Mouse (Mus musculus): Measurements from ENCODE around the gene Gm44511. TPM values are rescaled to one million over a fixed set of nuclear protein-coding genes. Genes with fewer than 3 reads are reported as not detected.
A peak's percentile ranks its signal among the peaks of the same experiment; 100 is the strongest.
"Not testable (repeated sequence)": the region's sequence is repeated elsewhere in the genome, so short reads cannot be mapped to it uniquely, and the experiment has no call there.

Gm44511 gene
- polyA plus RNA-seq, 2 experiments from 2014 or later: not detected

DNA sequence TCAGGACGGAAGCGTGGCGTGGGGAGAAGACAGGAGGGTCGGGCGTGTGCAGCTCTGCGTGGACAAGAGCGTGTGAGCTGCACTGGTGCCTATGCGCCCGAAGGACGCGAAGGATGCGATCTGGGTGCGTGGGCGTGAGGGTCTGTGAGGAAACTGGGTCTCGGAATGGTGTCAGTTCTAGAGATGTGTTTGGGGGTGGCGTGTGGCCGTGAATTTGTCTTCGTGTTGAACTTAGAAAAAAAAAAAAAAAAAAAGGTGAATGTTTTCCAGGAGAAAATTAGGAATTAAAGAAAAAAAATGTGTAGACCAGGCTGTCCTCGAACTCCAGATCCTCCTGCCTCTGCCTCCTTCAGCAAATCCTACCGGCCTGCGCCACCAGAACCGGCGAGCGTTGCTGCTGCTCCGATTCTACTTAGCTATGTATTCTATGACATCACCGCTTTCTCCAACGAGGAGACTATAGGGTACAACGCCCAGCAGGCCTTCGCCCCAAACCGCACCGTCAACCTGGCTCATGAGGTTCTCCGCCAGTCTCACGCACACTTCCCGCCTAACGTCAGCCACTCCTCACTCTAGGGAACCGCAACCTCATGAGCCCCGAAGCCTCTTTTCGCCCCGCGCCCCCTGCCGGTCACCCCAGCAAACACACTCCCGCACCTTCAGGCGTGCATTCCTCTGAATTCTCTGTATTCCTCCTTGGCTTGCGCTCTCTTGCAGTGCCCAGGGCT is 65.5 kb downstream of the Gm44511 start:
- ATAC-seq: peak; percentile 53

DNA sequence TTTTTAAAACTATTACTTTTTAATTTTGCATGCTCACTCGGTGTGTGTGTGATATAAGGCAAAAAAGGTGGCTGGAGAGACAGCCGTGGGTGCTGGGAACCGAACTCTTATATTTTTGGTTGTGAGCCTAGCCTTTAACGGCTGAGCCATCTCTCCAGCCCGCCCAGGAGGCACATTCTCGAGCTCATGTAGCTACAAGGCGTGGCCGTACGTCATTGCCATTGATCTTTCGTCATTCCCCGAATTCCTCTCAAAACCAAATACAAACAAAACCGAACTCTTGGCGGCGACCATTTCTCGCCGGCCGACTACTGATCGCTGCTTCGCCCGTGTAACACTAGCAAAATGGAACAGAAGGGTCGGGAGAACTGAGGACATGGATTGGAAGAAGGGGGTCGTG is 66.1 kb downstream of the Gm44511 start:
- peak; percentile 40 for ATAC-seq

DNA sequence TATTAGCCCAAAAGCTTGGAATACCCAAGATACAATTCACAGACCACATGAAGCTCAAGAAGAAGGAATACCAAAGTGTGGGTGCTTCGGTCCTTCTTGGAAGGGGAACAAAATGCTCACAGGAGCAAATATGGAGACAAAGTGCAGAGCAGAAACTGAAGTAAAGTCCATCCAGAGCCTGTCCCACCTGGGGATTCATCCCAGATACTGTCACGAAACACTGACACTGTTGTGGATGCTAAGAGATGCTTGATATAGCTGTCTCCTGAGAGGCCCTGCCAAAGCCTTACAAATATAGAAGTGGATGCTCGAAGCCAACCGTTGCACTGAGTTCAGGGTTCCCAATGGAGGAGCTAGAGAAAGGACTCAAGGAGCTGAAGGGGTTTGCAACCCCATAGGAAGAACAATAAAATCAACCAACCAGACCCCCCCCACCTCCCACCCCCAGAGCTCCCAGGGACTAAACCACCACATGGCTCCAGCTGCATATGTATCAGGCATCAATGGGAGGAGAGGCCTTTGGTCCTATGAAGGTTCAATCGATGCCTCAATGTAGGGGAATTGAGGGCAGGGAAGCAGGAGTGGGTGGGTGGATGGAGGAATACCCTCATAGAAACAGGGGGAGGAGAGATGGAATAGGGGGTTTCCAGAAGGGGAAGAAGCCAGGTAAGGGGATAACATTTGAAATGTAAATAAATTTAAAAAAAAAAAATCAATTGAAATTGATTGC is 66.7 kb downstream of the Gm44511 start:
- ATAC-seq: no peak

DNA sequence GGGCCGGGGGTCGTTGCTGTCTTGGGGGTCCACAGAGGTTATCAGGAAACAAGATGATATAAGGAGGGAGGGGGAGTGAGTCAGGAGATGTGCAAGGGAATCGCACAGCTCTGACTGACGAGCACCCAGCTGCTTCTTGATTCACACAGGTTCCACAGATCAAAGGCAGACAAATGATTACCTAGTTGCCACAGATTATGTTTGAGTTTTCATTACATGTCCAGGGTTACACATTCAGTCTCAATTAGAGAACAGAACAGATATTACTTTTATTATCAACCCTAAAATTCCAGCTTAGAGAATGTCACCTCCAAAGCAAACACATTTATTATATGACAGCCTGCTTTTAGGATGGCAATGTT is 70.7 kb downstream of the Gm44511 start:
- not testable (repeated sequence) for ATAC-seq

DNA sequence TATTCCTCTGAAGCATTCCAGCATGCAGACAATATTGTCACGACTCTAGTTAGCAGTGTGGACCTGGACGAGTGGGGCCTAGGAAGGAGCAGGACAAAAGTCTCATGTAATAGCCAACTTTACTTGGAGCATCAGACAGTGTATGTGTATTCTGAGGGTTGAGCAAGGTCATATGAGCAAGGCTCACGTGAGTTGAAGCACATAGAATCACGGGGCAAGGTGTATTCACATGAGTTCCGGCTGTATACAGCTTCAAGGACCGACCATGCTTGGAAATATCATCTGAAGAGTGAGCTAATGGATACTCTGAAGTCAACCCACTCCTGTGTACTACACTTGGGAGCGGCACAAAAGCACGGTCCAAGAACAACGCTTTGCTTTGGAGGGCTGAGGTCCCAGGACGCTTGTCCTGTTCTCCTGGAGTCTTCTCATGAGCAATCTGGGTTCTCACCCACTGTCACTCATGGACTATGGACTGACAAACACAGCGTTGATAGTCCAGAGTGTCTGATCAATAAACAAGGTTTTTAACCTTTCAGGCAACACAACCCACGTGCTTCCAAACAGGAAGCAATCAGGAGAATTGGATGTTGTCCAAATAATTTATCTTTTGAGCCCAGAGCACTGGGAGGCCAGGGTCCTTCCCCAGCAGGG is 71.2 kb downstream of the Gm44511 start:
- ATAC-seq: not testable (repeated sequence)

DNA sequence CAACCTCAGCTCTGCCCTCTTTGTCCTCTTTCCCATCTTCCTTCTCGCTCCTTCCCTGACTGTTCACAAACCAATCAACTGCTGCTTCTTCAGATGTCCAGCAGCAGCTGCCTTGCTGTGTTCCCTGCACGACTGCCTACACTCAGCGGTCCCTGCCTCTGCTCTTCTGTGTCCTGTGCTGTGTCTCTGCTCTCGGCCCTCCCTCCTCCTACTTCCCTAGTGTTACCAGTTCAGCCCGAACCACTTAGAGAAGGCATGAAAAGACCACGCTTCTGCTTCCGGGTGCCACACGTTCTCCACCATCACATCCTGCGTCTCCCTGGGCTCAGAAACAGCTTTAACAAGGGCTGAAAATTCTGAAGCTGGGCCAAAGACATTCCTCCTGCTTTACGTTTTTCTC is 71.8 kb downstream of the Gm44511 start:
- not testable (repeated sequence) for ATAC-seq

DNA sequence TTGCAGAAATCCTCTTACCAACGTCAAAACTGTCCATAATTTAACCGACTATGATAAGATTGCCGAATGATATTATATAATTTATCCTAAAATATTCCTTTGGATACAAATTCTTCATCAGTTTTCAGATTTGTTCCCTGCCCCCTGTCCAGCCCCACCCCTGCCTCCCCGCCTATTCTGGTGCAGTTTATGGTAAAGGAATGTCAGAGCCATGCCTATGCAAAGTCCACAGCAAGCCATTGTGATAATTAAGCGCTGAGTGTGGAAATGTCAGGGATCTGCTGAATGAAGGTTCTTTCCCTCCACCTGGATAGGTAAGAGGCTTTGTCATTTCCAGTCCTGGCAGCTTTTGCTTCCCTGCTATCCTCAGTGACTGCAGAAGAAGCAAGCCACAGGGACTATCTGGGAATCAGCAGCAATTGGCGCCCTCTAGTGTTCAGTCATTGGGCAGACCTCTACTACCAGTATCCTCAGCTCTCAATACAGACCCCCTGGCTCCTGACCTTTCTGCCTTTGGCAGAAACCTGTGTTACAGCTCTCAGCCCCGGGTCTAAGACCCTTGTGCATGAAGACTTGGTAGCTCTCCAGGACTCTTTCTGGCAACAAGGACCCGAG is 72.4 kb downstream of the Gm44511 start:
- peak; percentile 57 for ATAC-seq

DNA sequence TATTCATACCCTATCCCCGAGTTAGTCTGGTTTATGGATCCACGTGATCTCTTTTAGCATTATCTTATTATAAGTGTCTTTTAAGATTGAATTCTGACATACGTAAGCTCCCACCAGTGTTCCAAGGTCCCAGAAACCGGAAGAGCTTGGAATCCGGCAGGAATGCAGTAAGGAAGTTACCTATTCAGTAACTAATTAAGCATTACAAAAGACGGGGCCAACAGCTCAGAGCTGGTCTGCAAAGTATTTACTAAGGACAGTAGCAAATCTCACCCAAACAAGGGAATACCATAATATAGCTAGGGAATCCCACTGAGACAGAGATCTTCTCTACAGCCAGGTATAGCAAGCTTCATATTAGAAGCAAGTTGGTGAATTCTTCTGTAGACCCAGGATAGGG is 79.1 kb downstream of the Gm44511 start:
- ATAC-seq: not testable (repeated sequence)

DNA sequence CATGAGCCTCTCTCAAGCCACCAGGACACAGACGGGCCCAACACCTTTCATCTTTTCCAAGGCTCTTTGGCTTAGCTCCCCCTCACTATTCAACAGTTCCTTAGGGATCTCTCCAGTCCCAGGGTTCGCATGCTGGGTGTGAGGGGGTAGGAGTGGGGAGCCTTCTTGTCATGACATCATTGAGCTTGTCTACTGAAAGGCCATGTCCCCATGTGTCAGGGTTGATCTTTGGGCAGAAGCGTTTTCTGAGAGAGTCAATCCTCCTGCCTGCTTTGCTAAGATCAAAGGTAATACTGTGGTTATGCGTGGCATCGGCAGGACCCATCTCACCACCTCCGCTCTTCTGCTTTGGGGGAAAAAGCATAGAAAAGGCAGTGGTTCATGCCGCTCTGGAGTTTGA is 88.7 kb downstream of the Gm44511 start:
- ATAC-seq: no peak

DNA sequence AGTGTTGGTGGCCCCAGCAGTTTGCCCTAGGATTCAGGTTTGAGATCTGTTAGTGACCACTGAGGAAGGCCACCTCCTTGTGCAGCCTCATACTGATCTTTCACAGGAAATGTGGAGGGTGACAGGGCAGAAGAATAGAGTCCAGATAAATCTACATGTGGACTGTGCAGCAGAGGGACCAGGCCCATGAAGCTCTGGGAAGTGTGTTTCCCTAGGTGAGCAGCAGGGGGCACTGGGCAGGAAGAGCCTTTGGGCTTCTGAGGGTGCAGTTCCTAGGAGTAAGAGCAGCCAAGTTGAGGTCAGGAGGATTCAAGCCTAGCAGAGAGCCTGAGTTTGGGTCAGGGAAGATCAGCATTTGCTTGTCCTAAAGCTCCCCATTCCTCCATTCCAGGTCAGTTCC is 90.0 kb downstream of the Gm44511 start:
- ATAC-seq: no peak

DNA sequence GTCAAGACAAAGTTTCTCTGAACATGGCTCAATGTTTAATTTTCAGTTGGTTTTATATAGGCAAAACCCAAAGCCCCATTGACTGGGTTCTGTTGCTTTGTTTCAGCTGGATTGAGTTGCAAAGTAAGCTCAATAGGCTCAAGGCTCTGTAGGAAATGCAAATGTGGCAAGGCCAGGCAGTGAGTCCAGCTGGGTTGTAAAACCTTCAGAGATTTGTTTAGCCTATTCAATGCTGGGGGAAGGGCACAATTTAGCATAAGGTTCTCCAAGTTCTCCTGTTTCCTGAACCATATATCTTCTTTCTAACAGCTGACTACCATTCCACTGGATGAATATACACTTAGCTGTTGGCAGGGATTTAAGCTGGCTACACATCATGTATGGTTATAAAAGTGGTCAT is 91.2 kb downstream of the Gm44511 start:
- no peak for ATAC-seq

DNA sequence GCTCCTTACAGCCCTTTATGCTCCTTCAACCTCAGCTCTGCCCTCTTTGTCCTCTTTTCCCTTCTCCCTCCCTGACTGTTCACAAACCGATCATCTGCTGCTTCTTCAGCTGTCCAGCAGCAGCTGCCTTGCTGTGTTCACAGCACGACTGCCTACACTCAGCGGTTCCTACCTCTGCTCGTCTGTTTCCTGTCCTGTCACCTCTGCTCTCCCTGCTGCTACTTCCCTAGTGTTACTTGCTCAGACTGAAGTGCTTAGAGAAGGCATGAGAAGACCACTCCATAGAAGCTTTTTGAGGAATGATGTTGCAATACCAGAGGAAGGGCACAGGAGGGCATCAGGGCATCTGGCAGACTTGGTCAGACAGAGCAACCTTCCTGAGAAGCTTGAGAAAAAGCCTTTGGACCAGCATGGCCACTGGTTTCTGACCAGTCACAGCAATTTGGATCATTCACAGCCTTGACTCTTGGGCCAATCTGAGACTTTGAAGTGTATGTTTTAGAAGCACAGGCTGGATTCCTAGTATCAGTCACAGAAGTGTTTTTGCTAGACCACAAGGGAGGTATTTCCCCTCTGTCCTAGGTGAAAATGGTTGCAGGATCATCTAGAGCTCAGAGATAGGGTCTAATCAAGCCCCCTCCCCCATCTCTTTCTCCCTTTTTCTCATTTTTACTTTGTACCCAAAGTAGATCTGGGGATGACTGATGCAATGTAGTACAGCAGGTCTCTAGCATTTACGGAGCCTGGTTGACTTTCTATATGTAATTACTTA is 92.0 kb downstream of the Gm44511 start:
- no peak for ATAC-seq

DNA sequence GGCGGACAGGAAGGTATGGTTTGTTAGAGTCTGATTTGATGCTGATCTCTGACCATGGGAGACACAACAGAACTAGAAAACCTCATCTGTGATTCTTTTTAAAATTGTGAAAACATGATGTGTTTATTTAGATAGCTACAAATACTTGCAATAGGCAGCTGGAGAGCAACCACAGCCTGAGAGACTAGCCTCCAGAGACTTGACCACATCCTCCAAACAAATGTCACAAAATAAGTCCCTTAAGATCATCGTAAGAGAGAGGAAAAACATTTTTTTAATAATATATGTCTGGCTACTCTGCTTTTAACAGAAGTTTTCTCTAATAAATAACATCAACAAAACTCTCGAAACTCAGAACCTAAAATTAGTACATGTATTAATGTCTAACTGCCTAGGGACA is 94.1 kb downstream of the Gm44511 start:
- no peak for ATAC-seq

Other genes starting within 250 kb of the Gm44511 start
- under 1 TPM in 1 of 2 experiments, not detected in 1; 0.45 TPM for gene A2ml1, start 244.7 kb downstream of the Gm44511 start, polyA plus RNA-seq (2017; shearing (Covaris generic))
- under 1 TPM in 1 of 2 experiments, not detected in 1; 0.60 TPM for gene Klrb1a, start 202.8 kb downstream of the Gm44511 start, polyA plus RNA-seq (2017; shearing (Covaris generic))
- gene Clec2h, start 163.9 kb downstream of the Gm44511 start, polyA plus RNA-seq (2017; shearing (Covaris generic)): not detected
- gene Klrb1, start 103.3 kb downstream of the Gm44511 start, polyA plus RNA-seq (2017; shearing (Covaris generic)): not detected
- 1 to 10 TPM; 1.5 to 3.8 TPM for gene Klrb1c, start 37.1 kb downstream of the Gm44511 start, polyA plus RNA-seq (2017; shearing (Covaris generic))
- gene Klrb1b, start within 50 bp of the Gm44511 start, polyA plus RNA-seq (2017; shearing (Covaris generic)): not detected
- 10 to 100 TPM; 55.9 to 76.5 TPM for gene Clec2i, start 61.3 kb upstream of the Gm44511 start, polyA plus RNA-seq (2017; shearing (Covaris generic))
- 1 to 10 TPM; 4.2 to 6.0 TPM for gene BC035044, start 64.8 kb upstream of the Gm44511 start, polyA plus RNA-seq (2017; shearing (Covaris generic))
- gene Clec2g, start 108.1 kb upstream of the Gm44511 start, polyA plus RNA-seq (2017; shearing (Covaris generic)): 1 to 10 TPM in 1 of 2 experiments, not detected in 1; 3.7 TPM
- 1 to 10 TPM; 4.8 to 5.5 TPM for gene Klrb1f, start 219.6 kb upstream of the Gm44511 start, polyA plus RNA-seq (2017; shearing (Covaris generic))